Mouse (Mus musculus) G1E (cell line): ENCODE data around the gene Pank4.

Experiments used
- CTCF ChIP-seq: IDR thresholded peaks from 2 replicates; pipeline ENCODE4 v1.5.1; 2012; ENCODE audit warnings: low read depth, low read length, inconsistent platforms, mixed read lengths
- TAL1 ChIP-seq: conservative IDR thresholded peaks from 2 replicates; pipeline ENCODE4 v1.6.1; 2012; ENCODE audit warnings: low read depth, low read length, inconsistent platforms, mixed read lengths

- no peak for TF ChIP-seq CTCF
- no peak for TF ChIP-seq TAL1
Observed at GRCm38 (mm10) chr4:155017253-155017878, 53.4 kb downstream of the Pank4 start.
